Comparison of ENCODE assay signal across 8 mouse cellular contexts in genomic region chr1:87846801-87847474, GRCm38 (mm10). TPM values are rescaled to one million over a fixed set of nuclear protein-coding genes. Genes with fewer than 3 reads are reported as not detected.
A peak's percentile ranks its signal among the peaks of the same experiment; 100 is the strongest.
DNase-seq lines count a peak whose midpoint lies in the region; ATAC-seq lines count a peak whose summit lies in the region.

No protein-coding gene starts in this region.

- ATAC-seq in megakaryocyte, adult 5-6 weeks (ENCODE audit: poor library complexity, severe bottlenecking): peak; percentile 48

- peak; percentile 37 for DNase-seq in adrenal gland, adult 8-10 months
- no peak for DNase-seq in adrenal gland, postnatal 25 days
- DNase-seq in NIH3T3 (ENCODE audit: low read depth): peak; percentile 48
- peak; percentile 41 for DNase-seq in gastrocnemius, postnatal 14 days
- DNase-seq in kidney, postnatal 14 days: peak; percentile 72
- peak; percentile 85 for DNase-seq in yolk sac, embryonic 10.5 days (ENCODE audit: low spot score)
- no peak for DNase-seq in right cerebral cortex, postnatal 36 days (ENCODE audit: low spot score in 2 of 2)

- intact Hi-C loops in gastrocnemius, postnatal 14 days (cut with DNase I; ENCODE audit: low total_unique reads): no loop called here

RNA-seq across cellular contexts. Expression of gene Dgkd, which starts 6.1 kb away (rescaled TPM):
- total RNA-seq in adrenal gland, adult 8-10 months (2022): 10 to 100 TPM; 38.9 to 56.4 (median 54.5) TPM
- 54.7 and 62.5 TPM in 2 replicates for total RNA-seq in adrenal gland, postnatal 25 days (2021)
- 10 to 100 TPM; 37.7 to 39.9 TPM for total RNA-seq in gastrocnemius, postnatal 14 days (2021)
- total RNA-seq in megakaryocyte, adult 5-6 weeks (2015): 52.2 and 73.5 TPM in 2 replicates
- total RNA-seq in megakaryocyte, adult 5-6 weeks (2017): 59.7 and 63.8 TPM in 2 replicates

RNA-seq across cellular contexts. Expression of gene Sag, which starts 43.5 kb away (rescaled TPM):
- 1 to 10 TPM; 2.6 to 4.7 (median 2.9) TPM for total RNA-seq in adrenal gland, adult 8-10 months (2022)
- total RNA-seq in adrenal gland, postnatal 25 days (2021): 4.0 and 5.2 TPM in 2 replicates
- under 1 TPM; 0.13 to 0.14 TPM for total RNA-seq in gastrocnemius, postnatal 14 days (2021)
- 0.46 and 0.85 TPM in 2 replicates for total RNA-seq in megakaryocyte, adult 5-6 weeks (2015)
- 1.3 and 1.5 TPM in 2 replicates for total RNA-seq in megakaryocyte, adult 5-6 weeks (2017)

Comparison
In these comparisons a context has a peak if more than half of its experiments do, and no peak if none do; other contexts are left out.
1. DNase-seq: peak in adrenal gland, adult 8-10 months (single experiment), NIH3T3 (single experiment), gastrocnemius, postnatal 14 days (single experiment), kidney, postnatal 14 days (single experiment) and yolk sac, embryonic 10.5 days (single experiment); none in adrenal gland, postnatal 25 days (single experiment) and right cerebral cortex, postnatal 36 days (0 of 2).